Mouse (Mus musculus): ENCODE data around the gene Prpf38a. TPM values are rescaled to one million over a fixed set of nuclear protein-coding genes. Genes with fewer than 3 reads are reported as not detected.

Prpf38a gene
- polyA plus RNA-seq, 1 experiment = 8.0 TPM

DNA sequence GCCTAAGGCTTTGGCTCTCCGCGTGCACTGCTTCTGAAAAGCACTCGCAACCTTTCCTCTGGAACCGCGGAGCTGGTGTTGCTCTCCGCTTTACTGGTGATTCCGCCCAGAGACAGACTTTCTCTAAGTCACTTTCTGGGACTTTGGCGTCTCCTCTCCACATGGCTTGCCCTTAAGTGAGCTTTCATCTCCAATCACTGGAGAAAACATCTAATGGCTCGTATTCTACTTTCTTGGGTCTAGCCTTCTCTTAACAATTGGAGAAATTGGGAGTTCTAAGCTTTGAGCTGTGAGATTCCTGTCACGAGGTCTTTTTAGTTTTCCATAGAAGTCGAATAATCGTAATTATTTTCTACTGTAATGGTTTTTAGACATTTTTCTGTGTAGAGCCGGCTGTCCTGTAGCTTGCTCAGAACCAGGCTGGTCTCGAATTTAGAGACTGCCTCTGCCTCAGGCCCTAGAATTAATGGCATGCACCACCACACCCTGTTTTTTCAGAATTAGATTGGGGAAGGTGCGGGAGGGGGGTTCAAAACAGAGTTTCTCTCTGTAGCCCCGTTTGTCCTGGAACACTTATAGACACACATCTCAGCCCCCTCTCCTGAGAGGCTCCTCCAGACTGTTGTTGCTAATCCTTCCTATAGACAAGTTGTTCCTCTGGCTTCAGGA lies 741 bp upstream of the Prpf38a start:
- Histone ChIP-seq H3K27ac (ENCODE audit: control insufficient read depth, insufficient read depth, low read length) (no peak overlapping the region), H3K36me3 (ENCODE audit: control insufficient read depth, insufficient read depth, low read length) (peaks cover 6% of the 10 kb centered on the region; the same call in 1 of the 2 replicates), H3K27me3 (ENCODE audit: control insufficient read depth, insufficient read depth, low read length) (no peaks in the 10 kb centered on the region), H3K4me3 (ENCODE audit: control insufficient read depth, insufficient read depth, low read length) (peak overlapping the region; percentile 58), H3K4me1 (replicated peaks; ENCODE audit: control insufficient read depth, insufficient read depth, low read length) (peaks cover 10% of the 10 kb centered on the region)
- 1% methylated on average over 16 of the region's 16 CpGs for WGBS
- no peak for DNase-seq
- no peak for TF ChIP-seq CTCF (IDR thresholded peaks at IDR 0.05; ENCODE audit: borderline replicate concordance, control insufficient read depth, extremely low read depth, insufficient read depth, low read length, poor library complexity)
- no peak for TF ChIP-seq POLR2A (IDR thresholded peaks at IDR 0.05; ENCODE audit: control insufficient read depth, extremely low read depth, insufficient read depth, low read length, poor library complexity)

DNA sequence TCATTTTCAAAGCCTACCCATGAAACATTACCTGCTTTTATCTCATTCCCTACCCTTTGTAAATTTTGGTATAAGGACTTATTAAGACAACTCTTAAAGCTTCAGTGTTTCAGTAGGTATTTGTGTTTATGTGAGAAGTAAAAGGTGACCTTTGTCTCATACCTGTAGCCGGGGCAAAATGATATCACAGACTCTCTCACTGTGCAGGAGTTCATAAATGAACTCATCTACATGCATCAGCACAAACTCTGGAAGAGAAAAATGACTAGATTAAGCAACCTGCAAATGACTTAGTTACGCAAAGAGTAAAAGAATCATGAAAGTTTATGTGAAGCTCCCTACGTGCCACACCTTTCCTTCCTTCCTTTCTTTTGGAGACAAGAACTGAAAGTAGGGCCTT lies 6.5 kb downstream of the Prpf38a start:
- Histone ChIP-seq H3K4me3 (ENCODE audit: control insufficient read depth, insufficient read depth, low read length) (no peak overlapping the region), H3K4me1 (replicated peaks; ENCODE audit: control insufficient read depth, insufficient read depth, low read length) (peaks cover under 1% of the 10 kb centered on the region), H3K36me3 (ENCODE audit: control insufficient read depth, insufficient read depth, low read length) (peaks cover 52% of the 10 kb centered on the region), H3K27me3 (ENCODE audit: control insufficient read depth, insufficient read depth, low read length) (no peaks in the 10 kb centered on the region), H3K27ac (ENCODE audit: control insufficient read depth, insufficient read depth, low read length) (no peak overlapping the region)
- TF ChIP-seq CTCF (IDR thresholded peaks at IDR 0.05; ENCODE audit: borderline replicate concordance, control insufficient read depth, extremely low read depth, insufficient read depth, low read length, poor library complexity) (no peak), POLR2A (IDR thresholded peaks at IDR 0.05; ENCODE audit: control insufficient read depth, extremely low read depth, insufficient read depth, low read length, poor library complexity) (no peak)
- no peak for DNase-seq
- 94% methylated on average over 3 of the region's 3 CpGs for WGBS

DNA sequence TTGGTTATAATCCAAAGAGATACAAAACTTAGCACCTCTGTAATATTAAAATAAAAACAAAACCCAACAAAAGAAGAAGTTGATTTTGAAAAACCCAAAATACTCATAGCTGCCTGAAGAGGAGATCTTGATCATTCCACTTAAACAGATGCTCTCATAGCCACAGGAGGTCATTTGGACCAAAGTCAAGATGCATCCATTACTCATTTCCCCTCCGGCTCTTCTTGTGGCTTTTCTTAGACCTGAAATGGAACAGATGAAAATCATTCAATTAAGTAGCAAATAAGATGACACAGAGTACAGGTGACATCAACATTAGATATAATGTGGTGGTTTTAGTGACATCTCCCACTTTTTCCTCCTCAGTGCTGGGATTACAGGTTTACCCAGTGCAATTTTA lies 14.1 kb downstream of the Prpf38a start:
- Histone ChIP-seq H3K4me3 (ENCODE audit: control insufficient read depth, insufficient read depth, low read length) (no peak overlapping the region), H3K27me3 (ENCODE audit: control insufficient read depth, insufficient read depth, low read length) (no peaks in the 10 kb centered on the region), H3K27ac (ENCODE audit: control insufficient read depth, insufficient read depth, low read length) (no peak overlapping the region), H3K4me1 (replicated peaks; ENCODE audit: control insufficient read depth, insufficient read depth, low read length) (no peaks in the 10 kb centered on the region), H3K36me3 (ENCODE audit: control insufficient read depth, insufficient read depth, low read length) (peaks cover 80% of the 10 kb centered on the region)
- DNase-seq = no peak
- WGBS = 93% methylated on average over 1 of the region's 1 CpGs
- TF ChIP-seq CTCF (IDR thresholded peaks at IDR 0.05; ENCODE audit: borderline replicate concordance, control insufficient read depth, extremely low read depth, insufficient read depth, low read length, poor library complexity) (no peak), POLR2A (IDR thresholded peaks at IDR 0.05; ENCODE audit: control insufficient read depth, extremely low read depth, insufficient read depth, low read length, poor library complexity) (no peak)

DNA sequence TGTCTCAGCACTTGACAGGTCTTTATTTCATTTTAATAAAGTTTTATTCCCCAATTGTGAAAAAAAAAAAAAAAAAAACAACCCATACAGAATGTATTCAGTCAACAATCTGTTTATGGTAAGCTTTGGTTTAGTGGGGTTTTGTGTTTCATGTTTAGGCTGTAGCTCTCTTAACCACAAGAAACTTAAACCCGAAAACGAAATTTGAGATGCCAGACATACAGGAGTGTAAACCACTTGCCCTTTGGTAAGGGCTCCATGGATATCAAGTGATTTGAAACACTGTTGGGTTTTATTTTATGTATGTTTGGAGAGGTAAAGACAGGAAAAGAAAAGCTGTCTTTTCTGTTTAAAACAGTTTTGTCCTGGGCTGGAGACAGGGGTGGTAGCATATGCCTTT lies 39.4 kb downstream of the Prpf38a start:
- no peak for DNase-seq
- WGBS = 93% methylated on average over 2 of the region's 2 CpGs
- Histone ChIP-seq H3K36me3 (ENCODE audit: control insufficient read depth, insufficient read depth, low read length) (peaks cover 22% of the 10 kb centered on the region), H3K4me1 (replicated peaks; ENCODE audit: control insufficient read depth, insufficient read depth, low read length) (no peaks in the 10 kb centered on the region), H3K27me3 (ENCODE audit: control insufficient read depth, insufficient read depth, low read length) (no peaks in the 10 kb centered on the region), H3K27ac (ENCODE audit: control insufficient read depth, insufficient read depth, low read length) (no peak overlapping the region), H3K4me3 (ENCODE audit: control insufficient read depth, insufficient read depth, low read length) (no peak overlapping the region)
- no peak for TF ChIP-seq CTCF (IDR thresholded peaks at IDR 0.05; ENCODE audit: borderline replicate concordance, control insufficient read depth, extremely low read depth, insufficient read depth, low read length, poor library complexity)
- no peak for TF ChIP-seq POLR2A (IDR thresholded peaks at IDR 0.05; ENCODE audit: control insufficient read depth, extremely low read depth, insufficient read depth, low read length, poor library complexity)

Other genes starting within 250 kb of the Prpf38a start
- gene Shisal2a, start 196.0 kb downstream of the Prpf38a start, polyA plus RNA-seq (2012; rRNA removed) = not detected in 2 replicates
- 3.7 and 4.7 TPM in 2 replicates for gene Gpx7, start 172.4 kb downstream of the Prpf38a start, polyA plus RNA-seq (2012; rRNA removed)
- 93.5 and 105 TPM in 2 replicates for gene Tut4, start 119.9 kb downstream of the Prpf38a start, polyA plus RNA-seq (2012; rRNA removed)
- 3.8 and 5.1 TPM in 2 replicates for gene Orc1, start 87 bp upstream of the Prpf38a start, polyA plus RNA-seq (2012; rRNA removed)
- 73.1 and 73.2 TPM in 2 replicates for gene Cc2d1b, start 40.6 kb upstream of the Prpf38a start, polyA plus RNA-seq (2012; rRNA removed)
- gene 3110021N24Rik, start 140.3 kb upstream of the Prpf38a start, polyA plus RNA-seq (2012; rRNA removed) = 0.09 TPM in 1 of 2 replicates, not detected in the other
- gene Zfyve9, start 201.5 kb upstream of the Prpf38a start, polyA plus RNA-seq (2012; rRNA removed) = 0.73 and 0.84 TPM in 2 replicates